Mouse (Mus musculus) CH12.LX (cell line): Measurements from ENCODE around the gene 2210408I21Rik.

Experiments
- CHD2 ChIP-seq: IDR thresholded peaks from 2 replicates; pipeline ENCODE4 v1.6.1; 2011; ENCODE audit warnings: low read length, improper control_type of control experiment
- CTCF ChIP-seq, 2 experiments: IDR thresholded peaks in 1 of 2; conservative IDR thresholded peaks in 1 of 2; 2 replicates each; pipeline ENCODE4 v1.5.1; 2011 to 2012; ENCODE audit warnings: low read depth in 2 of 2, low read length in 2 of 2, improper control_type of control experiment in 1 of 2, inconsistent platforms in 1 of 2, mild to moderate bottlenecking in 1 of 2, moderate library complexity in 1 of 2
- E2F4 ChIP-seq: IDR thresholded peaks from 2 replicates; pipeline ENCODE4 v1.6.1; 2011; ENCODE audit warnings: low read depth, low read length, improper control_type of control experiment; ENCODE audit not compliant: insufficient replicate concordance
- EP300 ChIP-seq: IDR thresholded peaks from 2 replicates; pipeline ENCODE4 v1.6.1; 2011; ENCODE audit warnings: low read length, improper control_type of control experiment
- POLR2A ChIP-seq: IDR thresholded peaks from 2 replicates; pipeline ENCODE4 v1.6.1; 2011; ENCODE audit warnings: low read depth, mild to moderate bottlenecking, improper control_type of control experiment, low read length
- TBP ChIP-seq: conservative IDR thresholded peaks from 2 replicates; pipeline ENCODE4 v1.6.1; 2011; ENCODE audit warnings: low read depth, low read length, improper control_type of control experiment
- USF2 ChIP-seq: conservative IDR thresholded peaks from 2 replicates; pipeline ENCODE4 v1.6.1; 2011; ENCODE audit warnings: low read depth, low read length, improper control_type of control experiment
- ZKSCAN1 ChIP-seq: IDR thresholded peaks from 2 replicates; pipeline ENCODE4 v1.6.1; 2012; ENCODE audit warnings: low read depth, inconsistent platforms, low read length, improper control_type of control experiment, borderline replicate concordance
- ZMIZ1 ChIP-seq: IDR thresholded peaks from 2 replicates; pipeline ENCODE4 v1.6.1; 2012; ENCODE audit warnings: low read depth, mild to moderate bottlenecking, inconsistent platforms, low read length, improper control_type of control experiment
- ZNF384 ChIP-seq: IDR thresholded peaks from 2 replicates; pipeline ENCODE4 v1.6.1; 2012; ENCODE audit warnings: low read depth, low read length, improper control_type of control experiment, inconsistent platforms

DNA sequence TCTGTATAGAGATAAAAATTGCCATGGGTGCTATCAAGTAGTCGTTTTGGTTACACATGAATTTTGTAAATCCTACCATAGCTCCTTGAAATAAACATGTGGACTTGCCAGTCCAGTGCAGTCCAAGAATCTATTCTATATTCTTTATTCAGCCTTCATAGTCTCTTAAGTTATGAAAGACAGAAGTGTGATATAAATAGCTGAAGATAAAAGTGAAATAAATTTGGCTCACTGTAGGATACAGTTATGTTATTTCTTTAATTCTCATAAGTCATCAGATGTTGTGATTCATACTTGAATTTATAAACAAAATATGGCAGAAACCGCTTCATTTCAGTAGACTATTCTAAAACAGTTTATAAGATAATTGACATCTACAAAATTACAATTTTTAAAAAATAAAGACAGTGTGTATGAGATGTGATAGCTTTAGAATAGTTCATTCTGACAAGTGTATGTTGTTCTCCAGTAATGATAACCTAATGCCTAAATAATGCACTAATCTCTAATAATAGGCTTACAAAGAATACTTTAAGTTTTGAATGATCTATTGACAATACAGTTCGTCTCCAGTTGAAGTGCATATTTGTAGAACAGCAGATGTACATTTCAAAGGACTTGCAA is 127.5 kb downstream of the 2210408I21Rik start:
- TF ChIP-seq POLR2A, result no peak
- no peak for TF ChIP-seq CHD2
- no peak for TF ChIP-seq ZKSCAN1
- no peak for TF ChIP-seq CTCF (conservative IDR thresholded peaks at IDR 0.05 in 1 of 2, IDR thresholded peaks at IDR 0.05 in 1 of 2; ENCODE audit: low read depth in 2 of 2, low read length in 2 of 2)
- TF ChIP-seq E2F4, result no peak
- TF ChIP-seq TBP, result no peak
- no peak for TF ChIP-seq ZNF384
- no peak for TF ChIP-seq USF2
- TF ChIP-seq ZMIZ1, result no peak
- TF ChIP-seq EP300, result no peak
